Mouse (Mus musculus) testis, postnatal 10 days (tissue): ENCODE measurements around the gene Acap2.

Experiments
- DNase-seq: peaks from one replicate; pipeline ENCODE4 v3.0.0; 2021; ENCODE audit warnings: low spot score

The Acap2 gene

GRCm38 (mm10) chr16:31200790-31201567 is at the start of gene Acap2:
Gene Acap2, minus strand, starts transcription at chr16:31201245.
- DNase-seq: peak; percentile 97

GRCm38 (mm10) chr16:31249401-31249800 is 48.4 kb upstream of the Acap2 start:
- no peak for DNase-seq

- no peak for DNase-seq
Observed at GRCm38 (mm10) chr16:31248717-31249116, 47.7 kb upstream of the Acap2 start.

- no peak for DNase-seq
Observed at GRCm38 (mm10) chr16:31247442-31247841, 46.4 kb upstream of the Acap2 start.

GRCm38 (mm10) chr16:31244053-31244452 is 43.0 kb upstream of the Acap2 start:
- DNase-seq: no peak

GRCm38 (mm10) chr16:31241433-31241832 is 40.4 kb upstream of the Acap2 start:
- DNase-seq: no peak

GRCm38 (mm10) chr16:31240569-31240968 is 39.5 kb upstream of the Acap2 start:
- no peak for DNase-seq

- no peak for DNase-seq
Observed at GRCm38 (mm10) chr16:31238281-31238680, 37.2 kb upstream of the Acap2 start.

GRCm38 (mm10) chr16:31235457-31236310 is 34.6 kb upstream of the Acap2 start:
- DNase-seq: no peak

- DNase-seq: no peak
Observed at GRCm38 (mm10) chr16:31234808-31235456, 33.9 kb upstream of the Acap2 start.

- DNase-seq: no peak
Observed at GRCm38 (mm10) chr16:31234356-31234755, 33.3 kb upstream of the Acap2 start.

- DNase-seq: peak; percentile 66
Observed at GRCm38 (mm10) chr16:31233541-31234339, 32.7 kb upstream of the Acap2 start.

GRCm38 (mm10) chr16:31233167-31233498 is 32.1 kb upstream of the Acap2 start:
- peak; percentile 35 for DNase-seq

- DNase-seq: peak; percentile 26
Observed at GRCm38 (mm10) chr16:31232491-31233166, 31.6 kb upstream of the Acap2 start.

GRCm38 (mm10) chr16:31231591-31231990 is 30.5 kb upstream of the Acap2 start:
- no peak for DNase-seq

- DNase-seq: peak; percentile 14
Observed at GRCm38 (mm10) chr16:31227746-31228145, 26.7 kb upstream of the Acap2 start.

GRCm38 (mm10) chr16:31215271-31215670 is 14.2 kb upstream of the Acap2 start:
- peak; percentile 9 for DNase-seq

GRCm38 (mm10) chr16:31213463-31213862 is 12.4 kb upstream of the Acap2 start:
- DNase-seq: peak; percentile 23

- peak; percentile 19 for DNase-seq
Observed at GRCm38 (mm10) chr16:31211503-31211902, 10.5 kb upstream of the Acap2 start.

GRCm38 (mm10) chr16:31210453-31210852 is 9.4 kb upstream of the Acap2 start:
- DNase-seq: peak; percentile 37

- peak; percentile 25 for DNase-seq
Observed at GRCm38 (mm10) chr16:31209911-31210310, 8.9 kb upstream of the Acap2 start.
